Mouse (Mus musculus): ENCODE results near the gene Unc13d.

- TF ChIP-seq CTCF (conservative IDR thresholded peaks at IDR 0.05; ENCODE audit: low read length) (no peak), NANOG (IDR thresholded peaks at IDR 0.05; ENCODE audit: borderline replicate concordance, low read length) (no peak)
Measured at GRCm38 (mm10) chr11:116045173-116045572, 32.6 kb downstream of the Unc13d start.

All from E14TG2a.4 (cell line).